Mouse (Mus musculus) thymus, adult 2 months (tissue): ENCODE measurements around the gene Cdh23. TPM values are rescaled to one million over a fixed set of nuclear protein-coding genes. Genes with fewer than 3 reads are reported as not detected.

Experiments used
- DNase-seq: peaks from one replicate; pipeline ENCODE4 v3.0.0; 2021
- H3K27ac ChIP-seq: fragments of 200-500 bp; 2 replicates; pipeline ENCODE4 v1.5.1; 2012; ENCODE audit warnings: low read length, control low read depth; ENCODE audit not compliant: control insufficient read depth, insufficient read depth
- H3K27me3 ChIP-seq: fragments of 200-500 bp; 2 replicates; pipeline ENCODE4 v1.6.1; 2012; ENCODE audit warnings: mild to moderate bottlenecking, low read length, moderate library complexity, mixed read lengths; ENCODE audit not compliant: control insufficient read depth, insufficient read depth
- H3K36me3 ChIP-seq: fragments of 200-500 bp; 2 replicates; pipeline ENCODE4 v1.6.1; 2012; ENCODE audit warnings: mild to moderate bottlenecking, low read length, moderate library complexity; ENCODE audit not compliant: control insufficient read depth, insufficient read depth
- H3K4me1 ChIP-seq: fragments of 200-500 bp; replicated peaks from 2 replicates; pipeline ENCODE4 v1.6.1; 2012; ENCODE audit warnings: low read length; ENCODE audit not compliant: control insufficient read depth, insufficient read depth
- H3K4me3 ChIP-seq: fragments of 200-500 bp; 2 replicates; pipeline ENCODE4 v1.5.1; 2012; ENCODE audit warnings: mild to moderate bottlenecking, low read length, control low read depth, moderate library complexity; ENCODE audit not compliant: control insufficient read depth, insufficient read depth
- CTCF ChIP-seq: fragments of 200-500 bp; IDR thresholded peaks from 2 replicates; pipeline ENCODE4 v1.5.1; 2012; ENCODE audit warnings: mild to moderate bottlenecking, control low read depth, low read length, moderate library complexity, borderline replicate concordance; ENCODE audit not compliant: control insufficient read depth, poor library complexity, insufficient read depth; ENCODE audit errors: extremely low read depth
- POLR2A ChIP-seq: fragments of 200-500 bp; IDR thresholded peaks from 2 replicates; pipeline ENCODE4 v1.6.1; 2012; ENCODE audit warnings: mild to moderate bottlenecking, low read length, control low read depth, moderate library complexity; ENCODE audit not compliant: control insufficient read depth, poor library complexity, insufficient read depth; ENCODE audit errors: extremely low read depth
- WGBS: fragments of 180-500 bp; shearing (Covaris S2); methylation state at CpG from one replicate; pipeline ENCODE4 v1.1.7; 2018; 5-methylcytosine and 5-hydroxymethylcytosine counted together
- polyA plus RNA-seq: library from polyadenylated mRNA; depleted of rRNA; stranded (reverse); fragments of >200 nt; gene quantifications from 2 replicates; pipeline ENCODE4 v1.2.3, GENCODE M21; 2012

Cdh23 gene
- polyA plus RNA-seq, 1 experiment = 3.5 TPM

DNA sequence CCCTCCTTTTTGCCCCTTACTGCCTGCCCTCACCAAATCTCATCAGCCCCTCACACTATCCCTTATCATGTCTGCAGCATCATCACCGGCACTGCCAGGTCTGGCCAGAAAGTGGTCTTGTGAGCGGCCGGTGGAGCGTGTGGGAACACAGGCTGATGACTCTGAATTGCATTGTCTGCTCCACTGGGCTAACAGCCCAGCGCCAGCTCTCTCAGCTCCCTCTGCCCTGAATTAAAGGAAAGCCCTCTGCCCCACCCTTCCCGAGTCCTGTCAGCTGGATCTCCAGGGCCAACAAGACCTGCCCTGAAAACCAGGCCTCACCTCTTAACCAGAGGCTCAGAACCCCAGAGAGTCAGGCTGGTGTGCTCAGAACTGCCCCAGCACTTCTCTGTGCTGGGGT, 201.2 kb downstream of the Cdh23 start:
- H3K4me3 ChIP-seq = no peak overlapping the region
- TF ChIP-seq POLR2A (no peak), CTCF (no peak)
- no peak for DNase-seq
- no peaks in the 10 kb centered on the region for H3K27me3 ChIP-seq
- no peaks in the 10 kb centered on the region for H3K4me1 ChIP-seq
- no peaks in the 10 kb centered on the region for H3K36me3 ChIP-seq
- H3K27ac ChIP-seq = no peak overlapping the region
- 61% methylated on average over 6 of the region's 6 CpGs for WGBS

DNA sequence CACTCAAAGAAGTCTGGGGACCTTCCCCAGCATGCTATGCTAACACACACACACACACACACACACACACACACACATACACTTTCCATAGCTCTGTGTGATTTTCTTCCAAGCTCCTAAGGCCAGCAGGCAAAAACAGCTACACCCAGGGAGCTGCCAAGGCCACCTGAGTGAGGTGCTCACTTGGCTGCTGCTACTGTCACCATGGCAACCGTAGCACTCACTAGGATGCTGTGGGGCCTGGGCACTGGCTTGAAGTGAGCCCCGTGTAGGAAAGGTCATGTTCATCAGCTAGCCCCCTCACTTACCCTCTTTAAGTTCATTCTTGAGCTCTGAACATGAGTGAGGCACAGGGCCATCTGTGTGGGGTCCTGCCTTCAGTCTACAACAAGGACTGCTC, 204.8 kb downstream of the Cdh23 start:
- no peaks in the 10 kb centered on the region for H3K36me3 ChIP-seq
- no peak for DNase-seq
- H3K4me3 ChIP-seq = no peak overlapping the region
- TF ChIP-seq CTCF = no peak
- TF ChIP-seq POLR2A = no peak
- H3K27ac ChIP-seq = no peak overlapping the region
- no peaks in the 10 kb centered on the region for H3K27me3 ChIP-seq
- H3K4me1 ChIP-seq = no peaks in the 10 kb centered on the region
- WGBS = 69% methylated on average over 2 of the region's 2 CpGs

DNA sequence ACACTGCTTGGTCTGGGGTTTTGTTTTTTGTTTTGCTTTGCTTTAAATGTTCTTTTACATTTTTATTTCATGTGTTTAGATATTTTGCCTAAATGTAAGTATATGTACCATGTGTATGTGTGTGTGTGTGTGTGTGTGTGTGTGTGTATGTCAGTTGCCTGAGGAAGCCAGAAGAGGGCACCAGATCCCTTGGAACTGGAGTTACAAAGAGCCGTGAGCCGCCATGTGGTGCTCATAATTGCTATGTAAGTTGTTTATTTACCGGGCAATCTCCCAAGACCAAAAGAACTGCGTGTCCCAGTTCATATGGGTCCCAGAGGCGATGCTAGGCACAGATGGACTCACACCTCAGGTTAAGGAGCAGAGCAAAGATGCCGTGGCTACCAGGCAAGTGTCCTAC, 214.9 kb downstream of the Cdh23 start:
- WGBS = 97% methylated on average over 6 of the region's 6 CpGs
- DNase-seq = no peak
- Histone ChIP-seq H3K4me3 (no peak overlapping the region), H3K27me3 (no peaks in the 10 kb centered on the region), H3K27ac (no peak overlapping the region), H3K4me1 (no peaks in the 10 kb centered on the region), H3K36me3 (no peaks in the 10 kb centered on the region)
- TF ChIP-seq POLR2A = no peak
- TF ChIP-seq CTCF = no peak

DNA sequence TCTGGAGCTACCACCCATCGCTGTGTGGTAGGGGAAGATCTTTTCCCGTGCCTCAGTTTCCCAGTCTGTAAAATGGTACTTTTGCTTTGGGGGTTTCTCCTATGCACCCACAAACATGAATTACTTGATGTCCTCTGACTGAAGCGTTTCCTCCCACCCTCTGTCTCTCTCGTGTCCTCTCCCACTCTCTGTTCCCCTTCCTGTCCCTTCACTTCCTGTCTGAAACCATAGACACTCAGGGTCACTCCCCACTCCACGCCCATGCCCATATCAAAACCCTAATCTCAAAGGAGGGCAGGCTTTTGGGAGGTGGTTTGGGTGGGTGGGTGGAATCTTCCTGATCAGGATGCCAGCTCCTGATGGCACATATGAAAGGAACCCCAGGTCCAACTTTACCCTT, 221.7 kb downstream of the Cdh23 start:
- Histone ChIP-seq H3K4me3 (no peak overlapping the region), H3K27ac (no peak overlapping the region), H3K27me3 (no peaks in the 10 kb centered on the region), H3K36me3 (no peaks in the 10 kb centered on the region), H3K4me1 (no peaks in the 10 kb centered on the region)
- TF ChIP-seq POLR2A (no peak), CTCF (no peak)
- DNase-seq = no peak
- WGBS = 38% methylated on average over 5 of the region's 5 CpGs

DNA sequence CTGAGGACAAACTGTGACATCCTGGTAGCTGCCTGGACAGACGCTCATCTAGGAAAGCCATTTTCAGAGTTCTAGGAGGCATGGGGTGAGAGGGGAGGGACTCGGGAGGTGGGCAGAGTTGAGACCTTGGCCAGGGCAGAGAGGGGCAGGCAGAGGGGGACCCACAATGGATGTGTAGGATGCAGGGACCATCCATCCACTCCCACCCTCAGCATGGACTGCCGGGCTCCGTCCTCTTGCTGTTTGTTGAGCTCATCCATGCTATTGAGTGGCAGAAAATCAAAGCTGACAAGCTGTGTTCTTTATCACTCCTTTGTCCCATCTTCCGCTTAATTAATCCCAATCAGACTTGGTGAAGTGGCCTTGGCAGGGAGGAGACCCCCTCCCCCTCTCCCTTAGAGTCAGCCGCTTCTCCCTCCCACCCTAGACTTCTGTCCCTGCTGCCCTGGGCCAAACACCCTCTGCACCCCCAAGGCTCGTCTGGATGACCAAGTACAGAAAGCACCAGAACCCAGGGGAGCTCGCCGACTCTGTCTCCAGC, 222.4 kb downstream of the Cdh23 start:
- TF ChIP-seq CTCF (no peak), POLR2A (no peak)
- Histone ChIP-seq H3K27me3 (no peaks in the 10 kb centered on the region), H3K4me3 (no peak overlapping the region), H3K36me3 (no peaks in the 10 kb centered on the region), H3K27ac (no peak overlapping the region), H3K4me1 (no peaks in the 10 kb centered on the region)
- 87% methylated on average over 9 of the region's 9 CpGs for WGBS
- DNase-seq = no peak

DNA sequence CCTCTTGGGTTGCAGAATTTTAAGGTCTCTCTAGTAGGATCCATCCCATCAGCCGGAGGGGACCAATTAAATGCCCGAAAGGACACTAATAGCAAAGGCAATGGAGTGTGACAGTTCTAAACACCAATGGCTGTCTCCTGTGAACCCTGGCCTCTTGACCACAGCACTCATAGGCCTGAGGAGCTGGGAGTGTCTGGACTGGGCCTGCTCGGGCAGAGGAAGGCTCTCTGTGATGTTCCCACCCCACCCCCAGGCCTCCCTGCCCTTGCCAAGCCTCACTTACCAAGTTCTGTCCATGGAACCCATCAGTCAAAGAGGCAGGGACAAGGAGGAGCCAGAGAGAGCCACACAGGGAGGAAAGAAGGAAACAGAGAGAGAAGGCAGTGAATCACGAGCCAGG, 228.5 kb downstream of the Cdh23 start:
- WGBS = 84% methylated on average over 4 of the region's 4 CpGs
- Histone ChIP-seq H3K27me3 (no peaks in the 10 kb centered on the region; the same call in 1 of the 2 replicates), H3K4me1 (no peaks in the 10 kb centered on the region), H3K4me3 (no peak overlapping the region), H3K27ac (no peak overlapping the region), H3K36me3 (no peaks in the 10 kb centered on the region)
- DNase-seq = no peak
- TF ChIP-seq POLR2A (no peak), CTCF (no peak)
